Mouse (Mus musculus) liver, embryonic 12.5 days (tissue): Measurements from ENCODE around the gene Omg. TPM values are rescaled to one million over a fixed set of nuclear protein-coding genes. Genes with fewer than 3 reads are reported as not detected.
A peak's percentile ranks its signal among the peaks of the same experiment; 100 is the strongest.

Experiments used
- ATAC-seq: fragments of 200-750 bp; cut with Nextera tagmentation; 2 replicates; pipeline ENCODE4 v1.8.0; 2017; ENCODE audit warnings: moderate number of reproducible peaks, mild to moderate bottlenecking, moderate library complexity
- H3K27ac ChIP-seq: fragments of 300-500 bp; sonication (generic); 2 replicates; pipeline ENCODE4 v1.5.1; 2016; ENCODE audit warnings: mild to moderate bottlenecking
- H3K27me3 ChIP-seq: fragments of 300-500 bp; sonication (generic); replicated peaks from 2 replicates; pipeline ENCODE4 v1.6.1; 2016; ENCODE audit warnings: mild to moderate bottlenecking, moderate library complexity
- H3K36me3 ChIP-seq: fragments of 300-500 bp; sonication (generic); 2 replicates; pipeline ENCODE4 v1.6.1; 2016; ENCODE audit warnings: mild to moderate bottlenecking, moderate library complexity
- H3K4me1 ChIP-seq: fragments of 300-500 bp; sonication (generic); 2 replicates; pipeline ENCODE4 v1.6.1; 2016
- H3K4me2 ChIP-seq: fragments of 300-500 bp; sonication (generic); 2 replicates; pipeline ENCODE4 v1.6.1; 2016; ENCODE audit warnings: mild to moderate bottlenecking, moderate library complexity
- H3K4me3 ChIP-seq: fragments of 300-500 bp; sonication (generic); 2 replicates; pipeline ENCODE4 v1.5.1; 2016; ENCODE audit warnings: mild to moderate bottlenecking, moderate library complexity
- H3K9ac ChIP-seq: fragments of 300-500 bp; sonication (generic); 2 replicates; pipeline ENCODE4 v1.6.1; 2016; ENCODE audit warnings: mild to moderate bottlenecking, moderate library complexity
- H3K9me3 ChIP-seq: fragments of 300-500 bp; sonication (generic); replicated peaks from 2 replicates; pipeline ENCODE4 v1.6.1; 2016; ENCODE audit warnings: mild to moderate bottlenecking, moderate library complexity
- WGBS: fragments of 180-500 bp; shearing (Covaris S2); methylation state at CpG from one replicate; pipeline ENCODE4 v1.1.7; 2016; ENCODE audit not compliant: insufficient replicate concordance; 5-methylcytosine and 5-hydroxymethylcytosine counted together
- polyA plus RNA-seq: library from polyadenylated mRNA; unstranded; fragments of >200 nt; fragmentation: Nextera tagmentation; extraction: Ambion mirVana; gene quantifications from 2 replicates; pipeline ENCODE4 v1.2.1, GENCODE M21; 2016

The Omg gene
- polyA plus RNA-seq: 0.12 TPM in 1 of 2 replicates, not detected in the other

GRCm38 (mm10) chr11:79503845-79504244 is at the start of gene Omg:
TSS of gene Omg (minus strand) at chr11:79504084.
- WGBS: 69% methylated on average over 8 of the region's 8 CpGs
- no peak for ATAC-seq
- no peaks in the 10 kb centered on the region for H3K9me3 ChIP-seq

GRCm38 (mm10) chr11:79552622-79553021 is 48.7 kb upstream of the Omg start:
- H3K27me3 ChIP-seq: no peaks in the 10 kb centered on the region
- WGBS: 11% methylated on average over 1 of the region's 1 CpGs
- peaks cover 15% of the 10 kb centered on the region for H3K4me1 ChIP-seq
- H3K36me3 ChIP-seq: peaks cover 62% of the 10 kb centered on the region
- H3K27ac ChIP-seq: no peak overlapping the region
- ATAC-seq: peak; percentile 59; the same call in 1 of the 2 replicates
- no peak overlapping the region for H3K4me3 ChIP-seq
- no peak overlapping the region for H3K9ac ChIP-seq
- no peak overlapping the region for H3K4me2 ChIP-seq
- no peaks in the 10 kb centered on the region for H3K9me3 ChIP-seq

More at GRCm38 (mm10) chr11:79503845-79504244, at the start of gene Omg:
- Histone ChIP-seq H3K36me3 (no peaks in the 10 kb centered on the region), H3K9ac (no peak within 1 kb of the TSS), H3K4me1 (peaks cover 6% of the 10 kb centered on the region; the same call in 1 of the 2 replicates), H3K4me2 (no peak within 1 kb of the TSS), H3K27me3 (no peaks in the 10 kb centered on the region), H3K27ac (no peak within 1 kb of the TSS), H3K4me3 (no peak within 1 kb of the TSS)

DNA sequence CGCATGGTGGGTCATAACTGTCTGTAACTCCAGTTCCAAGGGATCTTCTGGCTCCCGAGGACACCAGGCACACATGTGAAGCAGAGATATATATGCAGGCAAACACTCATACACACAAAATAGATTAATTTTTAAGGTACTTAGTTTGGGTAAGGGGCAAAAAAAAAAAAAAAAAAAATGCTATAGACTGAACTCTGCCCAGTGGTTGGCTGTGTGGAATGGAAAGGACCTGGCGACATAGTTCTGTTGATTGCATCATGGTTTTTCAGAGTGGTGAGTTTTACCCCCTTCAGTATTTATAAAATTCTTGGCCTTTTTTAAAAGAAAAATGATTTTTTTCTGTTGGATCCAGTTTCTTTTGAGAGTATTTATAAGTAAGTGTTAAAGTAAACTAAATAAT is 32.4 kb upstream of the Omg start:
- no peaks in the 10 kb centered on the region for H3K27me3 ChIP-seq
- H3K4me2 ChIP-seq: peak overlapping the region; percentile 3; the same call in 1 of the 2 replicates
- 63% methylated on average over 3 of the region's 3 CpGs for WGBS
- no peak overlapping the region for H3K4me3 ChIP-seq
- peaks cover 30% of the 10 kb centered on the region for H3K4me1 ChIP-seq
- H3K9me3 ChIP-seq: no peaks in the 10 kb centered on the region
- peaks cover 16% of the 10 kb centered on the region for H3K36me3 ChIP-seq
- no peak for ATAC-seq
- H3K27ac ChIP-seq: no peak overlapping the region
- H3K9ac ChIP-seq: no peak overlapping the region

DNA sequence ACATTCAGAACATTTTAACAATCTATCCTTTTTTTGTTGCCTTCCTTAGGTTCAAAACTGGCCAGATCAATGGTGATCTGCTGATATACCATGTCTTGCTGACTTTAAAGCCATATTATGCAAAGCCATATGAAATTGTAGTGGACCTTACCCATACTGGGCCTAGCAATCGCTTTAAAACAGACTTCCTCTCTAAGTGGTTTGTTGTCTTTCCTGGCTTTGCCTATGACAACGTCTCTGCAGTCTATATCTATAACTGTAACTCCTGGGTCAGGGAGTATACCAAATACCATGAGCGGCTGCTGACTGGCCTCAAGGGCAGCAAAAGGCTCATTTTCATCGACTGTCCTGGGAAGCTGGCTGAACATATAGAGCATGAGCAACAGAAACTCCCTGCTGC is 31.7 kb upstream of the Omg start:
- H3K27me3 ChIP-seq: no peaks in the 10 kb centered on the region
- H3K4me3 ChIP-seq: no peak overlapping the region; the same call in 1 of the 2 replicates
- H3K4me1 ChIP-seq: peaks cover 37% of the 10 kb centered on the region
- H3K9me3 ChIP-seq: no peaks in the 10 kb centered on the region
- peak overlapping the region; percentile 22; the same call in 1 of the 2 replicates for H3K9ac ChIP-seq
- no peak overlapping the region for H3K27ac ChIP-seq
- WGBS: 30% methylated on average over 4 of the region's 4 CpGs
- H3K36me3 ChIP-seq: peaks cover 12% of the 10 kb centered on the region
- no peak for ATAC-seq
- 0 out of 2 replicates have a peak overlapping the region, but pooled peaks have one; percentile 3 for H3K4me2 ChIP-seq

DNA sequence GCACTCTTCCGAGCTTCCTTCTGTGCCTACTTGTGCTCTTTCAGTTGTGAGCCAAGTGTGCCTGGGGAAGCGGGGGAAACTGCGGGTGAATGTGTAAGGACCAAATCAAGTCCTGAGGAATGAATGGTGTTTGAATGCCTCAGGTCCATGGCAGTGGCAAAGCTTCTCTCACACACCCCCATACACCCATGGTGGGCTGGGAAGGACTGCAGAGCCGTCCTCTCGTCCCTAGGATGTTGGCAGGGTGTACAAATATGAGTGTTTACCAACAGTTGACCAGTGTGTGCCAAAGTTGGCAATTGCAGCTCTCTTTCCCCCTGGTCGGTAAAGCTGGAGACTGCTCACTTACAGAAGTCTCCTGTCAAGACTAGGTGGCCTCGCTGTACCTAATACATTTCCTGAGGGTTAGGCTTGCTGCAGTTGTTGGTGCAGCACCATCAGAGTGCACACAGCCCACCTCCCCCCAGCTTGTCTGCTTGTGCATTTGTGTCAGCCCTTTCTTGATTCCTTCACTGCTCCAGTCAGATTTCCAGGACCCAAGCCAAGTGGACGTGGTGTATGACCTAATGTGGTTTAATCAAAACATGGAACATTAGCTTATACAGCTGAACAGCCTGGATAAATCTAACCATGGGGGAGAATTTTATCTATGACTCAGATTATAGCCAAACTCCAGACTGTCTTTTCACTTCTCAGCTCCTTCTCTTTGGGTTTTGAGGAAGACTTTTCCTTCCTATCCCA is 30.2 kb upstream of the Omg start:
- H3K9me3 ChIP-seq: no peaks in the 10 kb centered on the region
- no peak for ATAC-seq
- no peak overlapping the region for H3K4me3 ChIP-seq
- peaks cover 47% of the 10 kb centered on the region for H3K4me1 ChIP-seq
- H3K36me3 ChIP-seq: peaks cover 9% of the 10 kb centered on the region
- 76% methylated on average over 8 of the region's 8 CpGs for WGBS
- no peak overlapping the region for H3K4me2 ChIP-seq
- no peaks in the 10 kb centered on the region for H3K27me3 ChIP-seq
- H3K27ac ChIP-seq: no peak overlapping the region
- no peak overlapping the region for H3K9ac ChIP-seq

DNA sequence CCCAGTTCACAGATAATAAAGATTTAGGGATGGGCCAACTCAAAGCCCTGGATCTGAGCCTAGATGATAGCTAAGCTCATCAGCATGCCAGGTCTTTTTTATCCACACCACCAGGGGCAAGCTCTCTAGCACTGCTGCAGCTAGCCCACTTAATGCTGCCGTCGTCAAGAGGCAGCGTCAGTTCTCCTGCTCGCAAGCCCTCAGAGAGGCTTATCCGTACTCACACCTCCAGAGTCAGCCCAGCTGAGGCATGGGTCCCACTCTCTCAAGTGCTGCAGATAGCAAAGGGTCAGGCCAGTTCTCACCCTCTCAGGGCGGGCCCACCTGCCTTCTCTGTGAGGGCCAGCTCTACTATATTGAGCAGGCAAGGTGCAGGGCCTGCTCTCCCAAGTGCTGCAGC is 29.4 kb upstream of the Omg start:
- H3K36me3 ChIP-seq: peaks cover 9% of the 10 kb centered on the region
- H3K4me2 ChIP-seq: no peak overlapping the region
- no peak overlapping the region for H3K4me3 ChIP-seq
- no peak overlapping the region for H3K9ac ChIP-seq
- H3K27me3 ChIP-seq: no peaks in the 10 kb centered on the region
- H3K9me3 ChIP-seq: no peaks in the 10 kb centered on the region
- peaks cover 55% of the 10 kb centered on the region for H3K4me1 ChIP-seq
- WGBS: 31% methylated on average over 6 of the region's 6 CpGs
- no peak overlapping the region for H3K27ac ChIP-seq
- ATAC-seq: peak; percentile 65

- Histone ChIP-seq H3K27me3 (no peaks in the 10 kb centered on the region), H3K9ac (no peak overlapping the region), H3K36me3 (peaks cover 6% of the 10 kb centered on the region), H3K9me3 (no peaks in the 10 kb centered on the region), H3K27ac (no peak overlapping the region), H3K4me1 (peaks cover 74% of the 10 kb centered on the region), H3K4me2 (no peak overlapping the region), H3K4me3 (no peak overlapping the region)
- no peak for ATAC-seq
- WGBS: 68% methylated on average over 4 of the region's 4 CpGs
Observed at GRCm38 (mm10) chr11:79531485-79531884, 27.6 kb upstream of the Omg start.

DNA sequence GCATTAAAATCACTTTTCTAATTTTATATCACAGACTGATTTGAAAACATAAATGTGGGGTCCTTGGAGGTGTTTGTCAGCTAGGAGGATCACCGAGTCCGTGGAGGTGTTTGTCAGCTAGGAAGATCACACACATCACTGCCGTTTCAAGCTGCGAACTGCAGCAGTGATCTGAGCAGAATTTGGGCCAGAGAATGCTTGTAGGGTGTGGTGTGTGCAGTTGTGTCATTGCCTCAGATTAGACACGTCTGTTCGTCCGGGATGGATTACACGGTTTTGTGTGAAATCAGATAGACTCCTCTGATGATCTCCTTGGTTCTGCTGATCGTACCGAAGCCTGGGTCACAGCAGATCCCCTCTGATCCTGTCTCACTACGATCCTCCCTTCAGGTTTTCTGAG is 26.9 kb upstream of the Omg start:
- no peak for ATAC-seq
- Histone ChIP-seq H3K9ac (no peak overlapping the region), H3K27ac (no peak overlapping the region), H3K4me1 (peaks cover 71% of the 10 kb centered on the region), H3K4me2 (peak overlapping the region; percentile 41; the same call in 1 of the 2 replicates), H3K36me3 (peaks cover 6% of the 10 kb centered on the region), H3K27me3 (no peaks in the 10 kb centered on the region), H3K9me3 (no peaks in the 10 kb centered on the region), H3K4me3 (no peak overlapping the region)
- WGBS: 32% methylated on average over 11 of the region's 11 CpGs

- Histone ChIP-seq H3K4me2 (peak within 1 kb of the TSS; percentile 41), H3K9ac (peak within 1 kb of the TSS; percentile 4; the same call in 1 of the 2 replicates), H3K27ac (no peak within 1 kb of the TSS), H3K4me3 (peak within 1 kb of the TSS; percentile 9; the same call in 1 of the 2 replicates), H3K36me3 (peaks cover 4% of the 10 kb centered on the region; the same call in 1 of the 2 replicates), H3K4me1 (peaks cover 71% of the 10 kb centered on the region), H3K27me3 (no peaks in the 10 kb centered on the region), H3K9me3 (no peaks in the 10 kb centered on the region)
- ATAC-seq: no peak
- 34% methylated on average over 7 of the region's 7 CpGs for WGBS
Observed at GRCm38 (mm10) chr11:79530333-79530761, 26.5 kb upstream of the Omg start, which contains the start of the genes Evi2 and Evi2a. TSS of gene Evi2 (minus strand) at chr11:79530589. TSS of gene Evi2a (minus strand) at chr11:79530609.

- H3K27ac ChIP-seq: no peak overlapping the region
- H3K4me2 ChIP-seq: no peak overlapping the region
- H3K9me3 ChIP-seq: no peaks in the 10 kb centered on the region
- no peak overlapping the region for H3K4me3 ChIP-seq
- H3K27me3 ChIP-seq: no peaks in the 10 kb centered on the region
- peaks cover 73% of the 10 kb centered on the region for H3K4me1 ChIP-seq
- WGBS: 78% methylated on average over 2 of the region's 2 CpGs
- no peak overlapping the region for H3K9ac ChIP-seq
- peaks cover 4% of the 10 kb centered on the region; the same call in 1 of the 2 replicates for H3K36me3 ChIP-seq
- no peak for ATAC-seq
Observed at GRCm38 (mm10) chr11:79529736-79530135, 25.9 kb upstream of the Omg start.

- Histone ChIP-seq H3K4me1 (peaks cover 73% of the 10 kb centered on the region), H3K9ac (no peak overlapping the region), H3K36me3 (peaks cover 4% of the 10 kb centered on the region; the same call in 1 of the 2 replicates), H3K27ac (peak overlapping the region; percentile 38; the same call in 1 of the 2 replicates), H3K9me3 (no peaks in the 10 kb centered on the region), H3K4me2 (no peak overlapping the region), H3K27me3 (no peaks in the 10 kb centered on the region), H3K4me3 (no peak overlapping the region)
- no peak for ATAC-seq
- WGBS: 72% methylated on average over 6 of the region's 6 CpGs
Observed at GRCm38 (mm10) chr11:79529226-79529625, 25.3 kb upstream of the Omg start.

DNA sequence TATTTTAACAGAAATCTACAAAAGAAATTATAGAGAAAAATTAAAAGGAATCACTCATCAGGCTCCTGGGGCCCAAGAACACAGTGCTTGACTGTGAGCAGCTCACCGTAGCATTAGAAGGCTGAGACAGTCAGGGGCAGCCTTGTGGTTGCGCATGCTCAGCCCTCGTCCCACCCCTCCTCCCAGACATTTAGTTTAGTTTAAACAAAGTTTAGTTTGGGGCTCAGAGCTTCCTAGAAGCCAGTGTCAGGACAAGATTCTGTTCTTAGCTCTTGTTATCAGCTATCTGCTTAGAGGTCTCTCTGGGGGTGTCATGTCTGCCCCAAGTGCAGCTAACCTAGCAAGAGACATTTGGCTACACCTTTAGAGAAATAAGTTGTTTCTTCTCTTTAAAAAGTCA is 24.7 kb upstream of the Omg start:
- no peak for ATAC-seq
- peak overlapping the region; percentile 38; the same call in 1 of the 2 replicates for H3K27ac ChIP-seq
- no peak overlapping the region for H3K9ac ChIP-seq
- no peaks in the 10 kb centered on the region for H3K9me3 ChIP-seq
- no peaks in the 10 kb centered on the region for H3K27me3 ChIP-seq
- WGBS: 29% methylated on average over 3 of the region's 3 CpGs
- peaks cover 73% of the 10 kb centered on the region for H3K4me1 ChIP-seq
- 0 out of 2 replicates have a peak overlapping the region, but pooled peaks have one; percentile 2 for H3K4me2 ChIP-seq
- H3K36me3 ChIP-seq: peaks cover 4% of the 10 kb centered on the region; the same call in 1 of the 2 replicates
- H3K4me3 ChIP-seq: no peak overlapping the region
